Mouse (Mus musculus) hindbrain, embryonic 16.5 days (tissue): ENCODE results near the gene Esd. TPM values are rescaled to one million over a fixed set of nuclear protein-coding genes. Genes with fewer than 3 reads are reported as not detected.
A peak's percentile ranks its signal among the peaks of the same experiment; 100 is the strongest.

Source experiments
- ATAC-seq: fragments of 200-750 bp; cut with Nextera tagmentation; 2 replicates; pipeline ENCODE4 v1.8.0; 2017; ENCODE audit warnings: moderate TSS enrichment, moderate library complexity
- H3K27ac ChIP-seq: fragments of 300-500 bp; sonication (generic); 2 replicates; pipeline ENCODE4 v1.5.1; 2014; ENCODE audit warnings: low read depth, mild to moderate bottlenecking, control low read depth, low read length, moderate library complexity
- H3K27me3 ChIP-seq: fragments of 300-500 bp; sonication (generic); replicated peaks from 2 replicates; pipeline ENCODE4 v1.6.1; 2014; ENCODE audit warnings: low read length; ENCODE audit not compliant: control insufficient read depth, insufficient read depth
- H3K36me3 ChIP-seq: fragments of 300-500 bp; sonication (generic); 2 replicates; pipeline ENCODE4 v1.6.1; 2014; ENCODE audit warnings: mild to moderate bottlenecking, low read length, moderate library complexity, mixed read lengths; ENCODE audit not compliant: control insufficient read depth, insufficient read depth
- H3K4me1 ChIP-seq: fragments of 300-500 bp; sonication (generic); 2 replicates; pipeline ENCODE4 v1.6.1; 2014; ENCODE audit warnings: low read depth, low read length; ENCODE audit not compliant: control insufficient read depth, insufficient read depth
- H3K4me2 ChIP-seq: fragments of 300-500 bp; sonication (generic); 2 replicates; pipeline ENCODE4 v1.6.1; 2014; ENCODE audit warnings: mild to moderate bottlenecking, low read length, control low read depth, moderate library complexity
- H3K4me3 ChIP-seq: fragments of 300-500 bp; sonication (generic); 2 replicates; pipeline ENCODE4 v1.5.1; 2014; ENCODE audit warnings: mild to moderate bottlenecking, low read length, control low read depth, moderate library complexity
- H3K9ac ChIP-seq: fragments of 300-500 bp; sonication (generic); 2 replicates; pipeline ENCODE4 v1.6.1; 2014; ENCODE audit warnings: low read depth, mild to moderate bottlenecking, control low read depth, low read length, moderate library complexity
- H3K9me3 ChIP-seq: fragments of 300-500 bp; sonication (generic); 2 replicates; pipeline ENCODE4 v1.6.1; 2014; ENCODE audit warnings: mild to moderate bottlenecking, low read length, moderate library complexity; ENCODE audit not compliant: control insufficient read depth
- WGBS: fragments of 180-500 bp; shearing (Covaris S2); extraction: QIAGEN DNeasy Blood & Tissue Kit; methylation state at CpG from one replicate; pipeline ENCODE4 v1.1.7; 2014; 5-methylcytosine and 5-hydroxymethylcytosine counted together
- polyA plus RNA-seq: library from polyadenylated mRNA; unstranded; fragments of >200 nt; fragmentation: Nextera tagmentation; extraction: Ambion mirVana; gene quantifications from 2 replicates; pipeline ENCODE4 v1.2.1, GENCODE M21; 2015

Gene Esd
- polyA plus RNA-seq, 1 experiment from 2014 or later, result 217 TPM

DNA sequence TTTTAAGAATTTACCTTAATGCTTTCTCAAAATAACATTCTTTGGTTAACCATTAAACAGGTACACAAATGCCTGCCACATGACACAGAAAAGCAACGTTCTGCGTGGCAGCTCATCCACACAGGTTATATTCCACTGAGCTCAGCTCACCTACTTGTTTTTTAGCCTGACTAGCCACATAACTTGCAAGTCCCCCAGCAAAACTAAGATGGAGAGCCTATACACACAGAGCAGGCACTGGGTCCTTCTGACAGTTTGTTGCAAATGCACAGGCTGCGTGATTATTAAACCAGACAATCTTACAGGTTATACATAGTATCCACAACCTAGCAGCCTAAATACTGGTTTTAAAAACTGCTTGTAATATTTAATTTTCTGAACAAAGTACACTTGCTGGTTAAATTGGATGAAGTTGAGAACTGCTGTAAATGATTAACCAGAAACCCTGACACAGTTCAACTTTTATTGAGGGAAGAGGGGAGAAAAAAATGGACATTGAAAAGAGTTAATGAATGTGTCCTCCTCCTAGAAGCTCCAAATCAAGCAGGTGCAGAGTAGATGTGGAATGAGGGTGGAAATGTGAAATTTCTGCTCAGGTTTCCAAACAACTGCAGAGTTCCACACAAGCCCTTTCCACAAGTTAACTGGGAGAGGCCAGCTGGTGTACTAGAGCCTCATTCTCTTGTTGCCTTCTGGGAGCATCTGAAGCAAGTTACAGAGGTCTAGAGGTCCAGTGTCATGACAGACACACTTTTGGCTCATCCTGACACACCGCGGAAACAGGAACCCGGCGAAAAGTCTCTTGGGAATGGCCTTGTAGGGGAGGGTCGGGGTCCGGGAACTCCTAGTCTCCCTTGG lies 647 bp upstream of the Esd start:
- Histone ChIP-seq H3K27ac (no peak overlapping the region), H3K9me3 (no peaks in the 10 kb centered on the region), H3K4me2 (peak overlapping the region; percentile 82), H3K9ac (peak overlapping the region; percentile 92), H3K4me3 (peak overlapping the region; percentile 90), H3K27me3 (no peaks in the 10 kb centered on the region), H3K4me1 (peaks cover 8% of the 10 kb centered on the region), H3K36me3 (no peaks in the 10 kb centered on the region)
- 25% methylated on average over 9 of the region's 9 CpGs for WGBS
- ATAC-seq, result no peak

DNA sequence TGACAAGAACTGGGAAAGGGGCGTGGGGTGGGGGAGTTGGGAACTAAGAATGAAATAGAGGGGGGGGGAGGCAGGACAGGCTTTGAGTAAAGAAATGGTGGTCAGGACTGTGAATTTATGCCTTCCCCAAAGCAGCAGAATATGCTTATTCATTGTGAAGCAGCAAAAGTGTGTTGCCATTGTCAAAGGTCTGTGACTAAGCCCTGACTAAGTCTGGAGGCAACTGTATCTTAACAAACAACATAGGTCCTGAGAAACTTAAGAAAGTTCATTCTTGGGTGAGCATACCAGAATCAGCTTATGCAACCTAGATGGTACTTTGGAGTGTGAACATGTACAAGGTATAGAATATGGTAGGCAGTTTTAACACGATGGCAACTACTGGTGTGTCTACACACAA lies 1.3 kb downstream of the Esd start:
- no peak overlapping the region for H3K4me3 ChIP-seq
- H3K9ac ChIP-seq, result no peak overlapping the region
- H3K27ac ChIP-seq, result no peak overlapping the region
- H3K36me3 ChIP-seq, result 0 out of 2 replicates have a peak, but pooled peaks cover 2% of the 10 kb centered on the region
- H3K4me1 ChIP-seq, result peaks cover 8% of the 10 kb centered on the region
- H3K27me3 ChIP-seq, result no peaks in the 10 kb centered on the region
- peak overlapping the region; percentile 82 for H3K4me2 ChIP-seq
- H3K9me3 ChIP-seq, result no peaks in the 10 kb centered on the region
- WGBS, result 58% methylated on average over 2 of the region's 2 CpGs
- ATAC-seq, result no peak

DNA sequence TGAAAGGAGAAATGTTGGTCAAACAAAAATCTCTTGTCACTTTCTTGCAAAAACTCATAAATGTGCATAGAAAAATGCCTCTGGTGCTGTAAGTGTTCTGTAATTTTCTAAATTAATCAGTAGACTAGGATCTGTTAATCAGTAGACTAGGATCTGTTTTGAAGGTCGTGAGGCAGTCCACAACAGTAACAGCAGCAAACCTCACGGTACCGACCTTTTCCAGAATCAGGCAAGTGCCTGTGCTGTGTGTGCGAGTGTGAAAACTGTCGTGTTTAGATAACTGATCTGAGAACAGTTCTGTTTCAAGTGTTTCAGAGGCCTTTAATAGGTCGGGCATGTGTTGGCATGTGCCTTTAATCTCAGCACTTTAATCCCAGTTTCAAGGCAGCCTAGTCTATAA lies 3.4 kb downstream of the Esd start:
- Histone ChIP-seq H3K27ac (no peak overlapping the region), H3K4me3 (no peak overlapping the region), H3K9me3 (no peaks in the 10 kb centered on the region), H3K4me1 (peaks cover 8% of the 10 kb centered on the region), H3K4me2 (no peak overlapping the region), H3K36me3 (peaks cover 14% of the 10 kb centered on the region), H3K9ac (no peak overlapping the region), H3K27me3 (no peaks in the 10 kb centered on the region)
- 89% methylated on average over 6 of the region's 6 CpGs for WGBS
- no peak for ATAC-seq

DNA sequence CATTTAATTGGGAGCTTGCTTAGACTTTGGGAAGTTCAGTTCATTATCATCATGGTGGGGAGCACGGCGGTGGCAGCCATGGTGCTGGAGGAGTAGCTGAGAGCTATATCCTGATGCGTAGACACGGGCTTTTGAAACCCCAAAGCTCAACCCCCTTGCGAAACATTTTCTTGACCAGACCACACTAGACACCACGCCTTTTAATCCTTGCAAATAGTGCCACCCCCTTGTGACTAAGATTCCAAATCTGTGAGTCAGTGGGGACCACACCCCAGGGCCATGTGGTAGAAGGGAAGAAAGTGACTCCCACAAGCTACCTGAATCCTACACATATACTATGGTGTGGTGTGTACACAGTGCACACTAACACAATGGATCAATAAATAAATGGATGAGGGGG lies 4.8 kb downstream of the Esd start:
- Histone ChIP-seq H3K27ac (no peak overlapping the region), H3K4me3 (no peak overlapping the region), H3K4me2 (no peak overlapping the region), H3K9ac (no peak overlapping the region), H3K36me3 (peaks cover 22% of the 10 kb centered on the region), H3K9me3 (no peaks in the 10 kb centered on the region), H3K4me1 (peaks cover 8% of the 10 kb centered on the region), H3K27me3 (no peaks in the 10 kb centered on the region)
- WGBS, result 96% methylated on average over 6 of the region's 6 CpGs
- no peak for ATAC-seq

DNA sequence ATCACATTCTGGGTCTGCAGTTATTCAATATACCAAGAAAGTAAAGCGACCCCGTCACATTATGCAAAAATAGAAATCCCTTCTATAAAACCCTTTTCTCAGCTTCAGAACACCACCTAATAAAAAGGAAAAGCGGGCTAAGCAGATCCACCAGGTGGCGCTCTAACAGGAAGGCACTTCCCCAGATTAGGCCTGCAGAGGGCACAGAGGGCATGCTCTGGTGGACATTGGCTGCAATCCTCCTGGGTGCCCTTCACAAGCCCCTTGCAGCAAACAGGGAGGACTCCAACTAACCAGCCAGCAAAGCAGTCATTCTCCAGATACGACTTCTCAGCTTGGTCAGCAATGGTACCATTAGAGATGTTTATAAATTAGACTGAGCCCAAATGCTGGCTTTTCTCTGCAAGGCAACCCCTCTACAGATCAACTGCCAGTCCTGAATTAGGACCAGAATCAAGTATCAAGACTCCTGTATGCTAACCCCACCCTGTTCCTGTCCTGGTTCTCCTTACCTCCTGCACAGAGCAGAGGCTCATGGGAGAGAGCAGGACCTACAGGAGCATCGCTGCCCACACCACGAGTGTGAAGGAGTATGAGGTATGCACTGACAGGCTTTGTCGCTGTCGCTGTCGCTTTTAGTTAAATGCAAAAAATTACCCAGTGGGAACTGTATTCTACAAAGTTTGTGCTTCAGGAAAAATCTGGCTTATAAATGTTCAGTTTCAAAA lies 32.3 kb downstream of the Esd start:
- H3K9ac ChIP-seq, result no peak overlapping the region
- no peaks in the 10 kb centered on the region for H3K4me1 ChIP-seq
- no peaks in the 10 kb centered on the region for H3K9me3 ChIP-seq
- WGBS, result 54% methylated on average over 10 of the region's 10 CpGs
- H3K27ac ChIP-seq, result no peak overlapping the region
- H3K4me2 ChIP-seq, result no peak overlapping the region
- no peaks in the 10 kb centered on the region for H3K27me3 ChIP-seq
- peaks cover 5% of the 10 kb centered on the region for H3K36me3 ChIP-seq
- 0 out of 2 replicates have a peak, but pooled peaks have one; percentile 34 for ATAC-seq
- no peak overlapping the region for H3K4me3 ChIP-seq

DNA sequence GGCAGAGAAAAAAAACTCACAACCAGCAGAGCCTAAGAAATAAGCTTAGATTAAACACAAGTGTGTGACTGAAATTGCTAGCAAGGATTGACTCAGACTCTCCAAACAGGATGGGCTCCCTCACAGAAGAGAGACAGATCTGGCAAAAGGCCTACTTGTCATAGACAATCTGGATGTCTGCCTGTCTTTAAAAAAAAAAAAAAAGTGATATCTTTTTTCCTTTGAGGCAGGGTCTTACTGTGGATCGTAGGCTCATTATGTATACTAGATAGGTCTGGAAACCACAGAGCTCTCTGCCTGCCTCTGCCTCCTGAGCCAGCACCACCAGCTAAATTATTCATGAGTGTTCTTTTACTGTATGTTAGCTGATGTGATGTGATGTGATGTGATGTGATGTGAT lies 35.8 kb downstream of the Esd start:
- no peak for ATAC-seq
- Histone ChIP-seq H3K9ac (no peak overlapping the region), H3K4me3 (no peak overlapping the region), H3K36me3 (peaks cover 22% of the 10 kb centered on the region), H3K4me1 (no peaks in the 10 kb centered on the region), H3K4me2 (no peak overlapping the region), H3K27me3 (no peaks in the 10 kb centered on the region), H3K9me3 (peaks cover 5% of the 10 kb centered on the region; the same call in 1 of the 2 replicates), H3K27ac (no peak overlapping the region)
- 36% methylated on average over 1 of the region's 1 CpGs for WGBS

DNA sequence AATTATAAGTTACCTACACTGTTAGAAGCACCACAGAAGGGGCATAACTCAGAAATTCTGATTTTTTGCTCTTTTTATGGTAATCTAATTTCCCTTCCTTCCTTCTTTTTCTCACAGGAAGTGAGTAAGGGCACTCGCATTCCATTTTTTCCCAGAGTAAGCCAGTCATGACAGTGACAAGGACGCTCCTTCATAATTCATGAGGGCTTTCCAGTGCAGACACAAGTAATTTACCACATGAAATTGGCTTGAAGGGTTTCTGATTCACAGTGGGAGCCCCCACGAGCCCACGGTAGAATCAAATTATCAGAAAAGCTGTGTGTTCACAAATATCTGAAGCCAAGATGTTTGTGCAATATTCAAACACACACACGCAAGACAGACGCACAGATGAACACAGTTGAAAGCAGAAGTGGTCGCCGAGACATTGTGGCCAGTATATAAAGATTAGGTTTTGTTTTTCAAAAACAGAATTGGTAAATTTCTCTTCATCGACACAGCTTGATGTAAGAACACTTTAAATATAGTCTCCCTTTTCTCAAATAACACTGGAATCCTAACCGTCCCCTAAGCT lies 42.0 kb downstream of the Esd start:
- ATAC-seq, result no peak
- 62% methylated on average over 10 of the region's 10 CpGs for WGBS
- H3K36me3 ChIP-seq, result peaks cover 19% of the 10 kb centered on the region
- H3K27me3 ChIP-seq, result no peaks in the 10 kb centered on the region
- H3K4me2 ChIP-seq, result no peak overlapping the region
- peaks cover 5% of the 10 kb centered on the region; the same call in 1 of the 2 replicates for H3K9me3 ChIP-seq
- H3K27ac ChIP-seq, result no peak overlapping the region
- H3K4me1 ChIP-seq, result no peaks in the 10 kb centered on the region
- H3K4me3 ChIP-seq, result no peak overlapping the region
- H3K9ac ChIP-seq, result no peak overlapping the region

DNA sequence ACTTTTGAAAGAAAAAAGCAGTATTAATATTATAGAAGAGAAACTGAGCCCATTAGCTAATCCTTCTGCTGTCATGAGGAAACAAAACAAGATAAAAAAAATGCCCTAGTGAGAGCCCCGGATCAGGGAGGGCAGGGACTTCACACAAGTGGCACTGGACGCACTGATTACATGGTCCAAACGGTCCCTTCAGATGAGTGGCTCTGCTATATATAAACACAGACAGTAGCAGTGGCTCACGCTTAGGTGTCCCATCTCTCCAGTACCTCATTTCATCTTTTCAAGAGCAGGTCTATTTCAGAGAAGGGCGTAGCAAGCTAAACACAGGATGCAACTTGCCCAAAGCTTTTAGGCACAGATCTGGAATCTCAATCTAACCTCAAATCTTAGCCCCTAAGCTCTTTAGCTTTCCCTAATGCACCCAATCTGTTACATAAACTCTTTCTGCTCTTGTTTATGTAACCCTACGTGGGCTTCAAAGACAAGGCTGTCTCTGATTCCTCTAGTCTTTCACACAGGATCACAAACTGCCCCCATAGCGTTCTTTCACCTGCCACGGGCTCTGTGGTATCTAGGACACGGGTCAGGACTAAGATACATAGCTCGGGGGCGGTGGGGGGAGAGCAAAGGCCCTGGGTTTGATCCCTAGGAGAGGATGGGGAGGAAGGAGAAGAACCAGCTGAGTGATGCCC lies 52.3 kb downstream of the Esd start:
- Histone ChIP-seq H3K36me3 (peaks cover 22% of the 10 kb centered on the region), H3K9ac (no peak overlapping the region), H3K4me3 (no peak overlapping the region), H3K27ac (no peak overlapping the region), H3K4me1 (no peaks in the 10 kb centered on the region), H3K27me3 (no peaks in the 10 kb centered on the region), H3K9me3 (no peaks in the 10 kb centered on the region; the same call in 1 of the 2 replicates), H3K4me2 (no peak overlapping the region)
- ATAC-seq, result no peak
- 90% methylated on average over 11 of the region's 11 CpGs for WGBS
